Mouse (Mus musculus) liver, embryonic 12.5 days (tissue): Measurements from ENCODE around the gene Ndufs7. TPM values are rescaled to one million over a fixed set of nuclear protein-coding genes. Genes with fewer than 3 reads are reported as not detected.
A peak's percentile ranks its signal among the peaks of the same experiment; 100 is the strongest.
"Not testable (repeated sequence)": the region's sequence is repeated elsewhere in the genome, so short reads cannot be mapped to it uniquely, and the experiment has no call there.

Experiments used
- ATAC-seq: fragments of 200-750 bp; cut with Nextera tagmentation; 2 replicates; pipeline ENCODE4 v1.8.0; 2017; ENCODE audit warnings: moderate number of reproducible peaks, mild to moderate bottlenecking, moderate library complexity
- H3K27ac ChIP-seq: fragments of 300-500 bp; sonication (generic); 2 replicates; pipeline ENCODE4 v1.5.1; 2016; ENCODE audit warnings: mild to moderate bottlenecking
- H3K27me3 ChIP-seq: fragments of 300-500 bp; sonication (generic); replicated peaks from 2 replicates; pipeline ENCODE4 v1.6.1; 2016; ENCODE audit warnings: mild to moderate bottlenecking, moderate library complexity
- H3K36me3 ChIP-seq: fragments of 300-500 bp; sonication (generic); 2 replicates; pipeline ENCODE4 v1.6.1; 2016; ENCODE audit warnings: mild to moderate bottlenecking, moderate library complexity
- H3K4me1 ChIP-seq: fragments of 300-500 bp; sonication (generic); 2 replicates; pipeline ENCODE4 v1.6.1; 2016
- H3K4me2 ChIP-seq: fragments of 300-500 bp; sonication (generic); 2 replicates; pipeline ENCODE4 v1.6.1; 2016; ENCODE audit warnings: mild to moderate bottlenecking, moderate library complexity
- H3K4me3 ChIP-seq: fragments of 300-500 bp; sonication (generic); 2 replicates; pipeline ENCODE4 v1.5.1; 2016; ENCODE audit warnings: mild to moderate bottlenecking, moderate library complexity
- H3K9ac ChIP-seq: fragments of 300-500 bp; sonication (generic); 2 replicates; pipeline ENCODE4 v1.6.1; 2016; ENCODE audit warnings: mild to moderate bottlenecking, moderate library complexity
- H3K9me3 ChIP-seq: fragments of 300-500 bp; sonication (generic); replicated peaks from 2 replicates; pipeline ENCODE4 v1.6.1; 2016; ENCODE audit warnings: mild to moderate bottlenecking, moderate library complexity
- WGBS: fragments of 180-500 bp; shearing (Covaris S2); methylation state at CpG from one replicate; pipeline ENCODE4 v1.1.7; 2016; ENCODE audit not compliant: insufficient replicate concordance; 5-methylcytosine and 5-hydroxymethylcytosine counted together
- polyA plus RNA-seq: library from polyadenylated mRNA; unstranded; fragments of >200 nt; fragmentation: Nextera tagmentation; extraction: Ambion mirVana; gene quantifications from 2 replicates; pipeline ENCODE4 v1.2.1, GENCODE M21; 2016

Gene Ndufs7
- polyA plus RNA-seq, 1 experiment from 2014 or later, result 312 TPM

DNA sequence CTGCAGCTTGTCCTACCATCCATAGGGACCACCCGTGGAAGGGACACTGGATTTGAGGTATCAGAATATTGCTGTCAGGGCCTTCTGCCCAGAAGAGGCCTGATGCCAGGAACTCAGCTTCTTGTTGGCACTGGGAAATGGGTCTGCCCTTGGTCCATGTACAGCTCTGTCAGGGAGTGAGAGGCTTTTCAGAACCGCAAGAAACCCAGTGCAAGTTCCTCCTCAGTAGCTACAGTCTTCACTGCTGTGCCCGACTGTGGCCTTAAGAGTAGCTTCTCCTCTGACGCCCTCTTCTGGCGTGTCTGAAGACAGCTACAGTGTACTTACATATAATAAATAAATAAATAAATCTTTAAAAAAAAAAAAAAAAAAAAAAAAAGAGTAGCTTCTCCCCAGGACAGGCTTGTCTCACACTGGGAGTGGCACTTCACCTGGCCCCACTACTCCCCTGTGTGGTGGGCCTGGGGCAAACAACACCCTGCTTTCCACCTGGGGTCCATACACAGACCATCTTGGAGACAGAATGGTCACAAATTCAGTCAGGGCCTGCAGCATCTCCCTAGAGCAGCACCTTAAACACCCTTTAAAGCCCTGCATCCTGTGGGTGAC, 4.0 kb upstream of the Ndufs7 start:
- H3K9ac ChIP-seq, result 0 out of 2 replicates have a peak overlapping the region, but pooled peaks have one; percentile 42
- no peaks in the 10 kb centered on the region for H3K9me3 ChIP-seq
- peak overlapping the region; percentile 53; the same call in 1 of the 2 replicates for H3K27ac ChIP-seq
- no peak overlapping the region for H3K4me2 ChIP-seq
- ATAC-seq, result no peak
- H3K4me3 ChIP-seq, result no peak overlapping the region
- H3K27me3 ChIP-seq, result no peaks in the 10 kb centered on the region
- H3K36me3 ChIP-seq, result peaks cover 49% of the 10 kb centered on the region
- peaks cover 41% of the 10 kb centered on the region for H3K4me1 ChIP-seq
- 46% methylated on average over 5 of the region's 5 CpGs for WGBS

- no peak overlapping the region for H3K4me3 ChIP-seq
- peak overlapping the region; percentile 53; the same call in 1 of the 2 replicates for H3K27ac ChIP-seq
- H3K9ac ChIP-seq, result 0 out of 2 replicates have a peak overlapping the region, but pooled peaks have one; percentile 42
- 2% methylated on average over 4 of the region's 4 CpGs for WGBS
- peaks cover 48% of the 10 kb centered on the region for H3K4me1 ChIP-seq
- 0 out of 2 replicates have a peak, but pooled peaks have one; percentile 8 for ATAC-seq
- peak overlapping the region; percentile 14; the same call in 1 of the 2 replicates for H3K4me2 ChIP-seq
- peaks cover 42% of the 10 kb centered on the region for H3K36me3 ChIP-seq
- H3K9me3 ChIP-seq, result no peaks in the 10 kb centered on the region
- no peaks in the 10 kb centered on the region for H3K27me3 ChIP-seq
Measured at GRCm38 (mm10) chr10:80245600-80245999, 3.3 kb upstream of the Ndufs7 start.

DNA sequence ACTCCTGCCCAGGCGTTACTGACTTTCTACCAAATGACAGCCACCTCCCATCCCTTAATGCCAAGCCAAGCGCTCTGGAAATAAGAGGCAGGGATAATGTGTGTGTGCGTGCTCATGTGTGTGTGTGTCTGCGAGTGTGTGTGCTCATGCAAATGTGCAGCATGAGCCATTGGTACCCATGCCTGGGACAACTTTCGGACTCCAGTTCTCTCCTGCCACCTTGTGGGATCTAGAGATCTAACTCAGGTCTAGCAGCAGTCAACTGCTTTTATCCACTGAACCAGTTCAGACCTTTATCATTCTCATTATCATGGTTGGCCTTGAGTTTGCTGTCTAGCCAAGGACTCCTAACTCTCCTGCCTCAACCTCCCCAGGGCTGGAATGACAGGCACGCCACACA, 1.1 kb upstream of the Ndufs7 start:
- no peak for ATAC-seq
- no peak overlapping the region for H3K9ac ChIP-seq
- no peaks in the 10 kb centered on the region for H3K9me3 ChIP-seq
- peaks cover 36% of the 10 kb centered on the region for H3K36me3 ChIP-seq
- peak overlapping the region; percentile 93; the same call in 1 of the 2 replicates for H3K4me3 ChIP-seq
- H3K4me2 ChIP-seq, result peak overlapping the region; percentile 87
- peaks cover 54% of the 10 kb centered on the region for H3K4me1 ChIP-seq
- 66% methylated on average over 6 of the region's 6 CpGs for WGBS
- H3K27me3 ChIP-seq, result no peaks in the 10 kb centered on the region
- H3K27ac ChIP-seq, result no peak overlapping the region

DNA sequence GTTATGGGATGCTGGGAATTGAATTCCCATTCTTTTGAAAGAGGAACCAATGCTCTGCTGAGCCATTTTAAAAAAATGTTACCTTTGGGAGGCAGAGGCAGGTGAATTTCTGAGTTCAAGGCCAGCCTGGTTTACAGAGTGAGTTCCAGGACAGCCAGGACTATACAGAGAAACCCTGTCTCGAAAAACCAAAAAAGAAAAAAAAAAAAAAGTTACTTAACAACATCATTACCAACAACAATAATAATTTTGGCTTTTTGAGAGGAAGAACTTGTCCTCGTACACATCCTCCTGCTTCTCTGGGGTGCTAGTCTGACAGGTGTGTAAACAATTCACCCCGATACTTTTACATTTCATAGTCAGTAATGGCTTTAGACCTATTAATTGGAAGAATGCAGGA, 484 bp upstream of the Ndufs7 start:
- peaks cover 54% of the 10 kb centered on the region for H3K4me1 ChIP-seq
- WGBS, result 46% methylated on average over 3 of the region's 3 CpGs
- H3K27ac ChIP-seq, result peak overlapping the region; percentile 91
- peak overlapping the region; percentile 92 for H3K9ac ChIP-seq
- not testable (repeated sequence) for H3K9me3 ChIP-seq, H3K27me3 ChIP-seq, ATAC-seq
- H3K36me3 ChIP-seq, result peaks cover 36% of the 10 kb centered on the region
- peak overlapping the region; percentile 87 for H3K4me2 ChIP-seq
- H3K4me3 ChIP-seq, result peak overlapping the region; percentile 93

- Histone ChIP-seq H3K36me3 (peaks cover 38% of the 10 kb centered on the region), H3K4me1 (peaks cover 53% of the 10 kb centered on the region)
Measured at GRCm38 (mm10) chr10:80250059-80250458, 1.1 kb downstream of the Ndufs7 start.

DNA sequence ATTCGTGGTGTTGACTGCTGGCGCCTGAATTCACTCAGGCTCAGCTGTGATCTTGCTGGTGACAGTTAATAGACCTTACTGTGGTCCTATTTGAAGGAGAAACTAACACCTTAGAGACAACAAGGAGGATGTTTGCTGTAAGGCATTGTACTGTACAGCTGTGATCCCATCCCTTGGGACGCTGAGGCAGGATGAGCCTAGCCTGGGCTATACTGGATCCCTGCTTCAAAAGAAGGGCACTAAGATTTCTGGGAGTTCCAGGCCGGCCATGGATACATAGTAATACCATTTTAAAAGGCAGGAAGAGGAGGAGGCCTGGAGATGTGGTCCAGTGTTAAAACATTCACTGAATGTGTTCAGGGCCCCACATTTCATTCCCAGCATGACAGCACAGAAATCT, 1.7 kb downstream of the Ndufs7 start:
- Histone ChIP-seq H3K36me3 (peaks cover 43% of the 10 kb centered on the region), H3K9me3 (no peaks in the 10 kb centered on the region), H3K27ac (peak overlapping the region; percentile 91; the same call in 1 of the 2 replicates), H3K27me3 (no peaks in the 10 kb centered on the region), H3K4me1 (peaks cover 48% of the 10 kb centered on the region), H3K4me2 (peak overlapping the region; percentile 87), H3K9ac (peak overlapping the region; percentile 92), H3K4me3 (peak overlapping the region; percentile 93)
- WGBS, result 81% methylated on average over 4 of the region's 4 CpGs
- no peak for ATAC-seq

More at GRCm38 (mm10) chr10:80250059-80250458, 1.1 kb downstream of the Ndufs7 start:
- Histone ChIP-seq H3K9me3 (no peaks in the 10 kb centered on the region), H3K27ac (peak overlapping the region; percentile 91), H3K4me3 (peak overlapping the region; percentile 93), H3K9ac (peak overlapping the region; percentile 92), H3K4me2 (peak overlapping the region; percentile 87), H3K27me3 (no peaks in the 10 kb centered on the region)
- no peak for ATAC-seq
- WGBS, result 27% methylated on average over 2 of the region's 2 CpGs

GRCm38 (mm10) chr10:80252011-80252410, 3.1 kb downstream of the Ndufs7 start:
- Histone ChIP-seq H3K36me3 (peaks cover 58% of the 10 kb centered on the region), H3K4me3 (no peak overlapping the region), H3K4me2 (no peak overlapping the region), H3K9me3 (no peaks in the 10 kb centered on the region), H3K4me1 (peaks cover 38% of the 10 kb centered on the region), H3K27ac (no peak overlapping the region), H3K27me3 (no peaks in the 10 kb centered on the region), H3K9ac (no peak overlapping the region)
- ATAC-seq, result no peak

GRCm38 (mm10) chr10:80252493-80253274, 3.8 kb downstream of the Ndufs7 start:
- WGBS, result 85% methylated on average over 11 of the region's 11 CpGs
- Histone ChIP-seq H3K4me1 (peaks cover 34% of the 10 kb centered on the region), H3K9ac (no peak overlapping the region), H3K4me3 (no peak overlapping the region), H3K27ac (no peak overlapping the region), H3K9me3 (no peaks in the 10 kb centered on the region), H3K27me3 (no peaks in the 10 kb centered on the region), H3K4me2 (no peak overlapping the region), H3K36me3 (peaks cover 63% of the 10 kb centered on the region)
- no peak for ATAC-seq

- no peak for ATAC-seq
- Histone ChIP-seq H3K4me1 (peaks cover 34% of the 10 kb centered on the region), H3K27me3 (no peaks in the 10 kb centered on the region), H3K36me3 (peaks cover 72% of the 10 kb centered on the region), H3K27ac (no peak overlapping the region; the same call in 1 of the 2 replicates), H3K4me3 (no peak overlapping the region), H3K4me2 (no peak overlapping the region), H3K9me3 (no peaks in the 10 kb centered on the region), H3K9ac (no peak overlapping the region)
- WGBS, result 81% methylated on average over 6 of the region's 6 CpGs
Measured at GRCm38 (mm10) chr10:80253551-80253950, 4.6 kb downstream of the Ndufs7 start.

- no peak overlapping the region for H3K4me2 ChIP-seq
- no peaks in the 10 kb centered on the region for H3K9me3 ChIP-seq
- no peaks in the 10 kb centered on the region for H3K27me3 ChIP-seq
- peaks cover 82% of the 10 kb centered on the region for H3K36me3 ChIP-seq
- no peak overlapping the region for H3K4me3 ChIP-seq
- WGBS, result 90% methylated on average over 26 of the region's 26 CpGs
- H3K9ac ChIP-seq, result no peak overlapping the region
- peaks cover 43% of the 10 kb centered on the region for H3K4me1 ChIP-seq
- no peak overlapping the region for H3K27ac ChIP-seq
- no peak for ATAC-seq
Measured at GRCm38 (mm10) chr10:80254331-80255297, 5.7 kb downstream of the Ndufs7 start.

- Histone ChIP-seq H3K9ac (no peak overlapping the region), H3K27me3 (no peaks in the 10 kb centered on the region), H3K9me3 (no peaks in the 10 kb centered on the region), H3K36me3 (peaks cover 82% of the 10 kb centered on the region), H3K4me3 (no peak overlapping the region), H3K27ac (no peak overlapping the region), H3K4me1 (peaks cover 43% of the 10 kb centered on the region), H3K4me2 (no peak overlapping the region)
- WGBS, result 92% methylated on average over 5 of the region's 5 CpGs
- ATAC-seq, result no peak
Measured at GRCm38 (mm10) chr10:80255881-80256535, 7.1 kb downstream of the Ndufs7 start.
